Mouse (Mus musculus) embryonic facial prominence, embryonic 12.5 days (tissue): ENCODE measurements at regions not wholly inside any gene's neighbourhood (a gene's known extent, or its start where the extent isn't known, plus 50 kb on each side); places are given as distances from the start of the nearest gene placed in this dataset.

Experiments
- ATAC-seq: fragments of 200-750 bp; cut with Nextera tagmentation; 2 replicates; pipeline ENCODE4 v1.8.0; 2017; ENCODE audit not compliant: insufficient number of reproducible peaks, insufficient read depth, low FRiP score, low TSS enrichment
- H3K27ac ChIP-seq: fragments of 300-500 bp; sonication (generic); 2 replicates; pipeline ENCODE4 v1.5.1; 2016; ENCODE audit warnings: mild to moderate bottlenecking
- H3K27me3 ChIP-seq: fragments of 300-500 bp; sonication (generic); 2 replicates; pipeline ENCODE4 v1.6.1; 2016; ENCODE audit warnings: mild to moderate bottlenecking, moderate library complexity
- H3K36me3 ChIP-seq: fragments of 300-500 bp; sonication (generic); 2 replicates; pipeline ENCODE4 v1.6.1; 2016; ENCODE audit warnings: mild to moderate bottlenecking
- H3K4me1 ChIP-seq: fragments of 300-500 bp; sonication (generic); 2 replicates; pipeline ENCODE4 v1.6.1; 2016
- H3K4me2 ChIP-seq: fragments of 300-500 bp; sonication (generic); replicated peaks from 2 replicates; pipeline ENCODE4 v1.6.1; 2016; ENCODE audit warnings: mild to moderate bottlenecking, moderate library complexity
- H3K4me3 ChIP-seq: fragments of 300-500 bp; sonication (generic); 2 replicates; pipeline ENCODE4 v1.5.1; 2016; ENCODE audit warnings: mild to moderate bottlenecking
- H3K9ac ChIP-seq: fragments of 300-500 bp; sonication (generic); 2 replicates; pipeline ENCODE4 v1.6.1; 2016; ENCODE audit warnings: mild to moderate bottlenecking, moderate library complexity
- H3K9me3 ChIP-seq: fragments of 300-500 bp; sonication (generic); 2 replicates; pipeline ENCODE4 v1.6.1; 2016; ENCODE audit warnings: mild to moderate bottlenecking, moderate library complexity
- WGBS: fragments of 180-500 bp; shearing (Covaris S2); methylation state at CpG from one replicate; pipeline ENCODE4 v1.1.7; 2016; 5-methylcytosine and 5-hydroxymethylcytosine counted together

DNA sequence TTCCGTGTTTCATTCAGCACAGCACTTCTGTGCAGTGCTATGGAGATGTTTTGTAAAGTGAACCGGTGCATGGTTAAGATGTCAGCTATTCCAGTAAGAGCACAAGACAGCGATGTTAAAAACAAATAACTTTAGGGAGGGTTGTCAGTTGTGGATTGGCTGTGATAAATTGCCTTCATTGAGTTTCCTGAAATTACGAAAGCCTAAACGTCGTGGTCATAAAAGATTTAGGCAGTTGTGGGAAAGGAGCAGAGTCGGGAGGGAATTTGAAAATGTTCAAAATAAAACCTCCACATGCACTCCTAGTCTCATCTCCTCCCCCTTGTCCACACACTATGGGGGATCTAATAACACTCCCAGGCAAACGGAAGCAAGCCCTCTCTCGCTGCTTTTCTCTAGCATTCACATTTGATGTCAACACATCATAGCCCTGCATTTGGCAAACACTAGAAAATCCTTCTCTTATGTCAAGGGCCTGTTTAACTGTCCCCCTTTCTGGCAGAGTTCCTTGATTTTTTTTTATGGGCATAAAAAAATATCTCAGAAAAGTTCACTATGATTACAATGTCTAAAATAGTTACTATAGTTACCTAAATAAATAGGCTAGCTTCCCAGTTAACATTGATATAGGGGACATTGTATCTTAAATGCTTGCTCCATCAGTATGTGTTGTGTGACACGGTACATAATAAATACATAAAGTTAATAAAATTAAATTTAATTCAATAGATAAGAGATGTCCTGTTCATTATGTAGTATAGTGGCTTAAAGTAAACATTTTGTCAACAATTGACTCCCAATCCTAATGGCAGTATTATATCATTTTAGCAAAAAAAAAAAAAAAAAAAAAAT, 589.2 kb upstream of the Kif18a start:
- ATAC-seq, result no peak

GRCm38 (mm10) chr2:108701308-108701707, 579.2 kb upstream of the Kif18a start:
- H3K4me1 ChIP-seq, result no peaks in the 10 kb centered on the region
- no peaks in the 10 kb centered on the region for H3K27me3 ChIP-seq
- no peak overlapping the region for H3K27ac ChIP-seq
- no peak overlapping the region for H3K4me2 ChIP-seq
- H3K9ac ChIP-seq, result no peak overlapping the region
- no peaks in the 10 kb centered on the region for H3K9me3 ChIP-seq
- WGBS, result 65% methylated on average over 7 of the region's 7 CpGs
- no peak for ATAC-seq
- H3K4me3 ChIP-seq, result no peak overlapping the region
- no peaks in the 10 kb centered on the region for H3K36me3 ChIP-seq

More for the DNA sequence above, 589.2 kb upstream of the Kif18a start:
- Histone ChIP-seq H3K36me3 (no peaks in the 10 kb centered on the region), H3K4me1 (no peaks in the 10 kb centered on the region), H3K9ac (no peak overlapping the region), H3K4me2 (no peak overlapping the region), H3K27ac (no peak overlapping the region), H3K27me3 (no peaks in the 10 kb centered on the region), H3K4me3 (no peak overlapping the region), H3K9me3 (no peaks in the 10 kb centered on the region)
- 63% methylated on average over 10 of the region's 10 CpGs for WGBS

GRCm38 (mm10) chr2:108707856-108708855, 572.4 kb upstream of the Kif18a start:
- 63% methylated on average over 5 of the region's 5 CpGs for WGBS
- Histone ChIP-seq H3K4me3 (no peak overlapping the region), H3K4me1 (no peaks in the 10 kb centered on the region), H3K27ac (no peak overlapping the region), H3K4me2 (no peak overlapping the region), H3K27me3 (no peaks in the 10 kb centered on the region), H3K9me3 (no peaks in the 10 kb centered on the region), H3K9ac (no peak overlapping the region), H3K36me3 (no peaks in the 10 kb centered on the region)
- no peak for ATAC-seq

DNA sequence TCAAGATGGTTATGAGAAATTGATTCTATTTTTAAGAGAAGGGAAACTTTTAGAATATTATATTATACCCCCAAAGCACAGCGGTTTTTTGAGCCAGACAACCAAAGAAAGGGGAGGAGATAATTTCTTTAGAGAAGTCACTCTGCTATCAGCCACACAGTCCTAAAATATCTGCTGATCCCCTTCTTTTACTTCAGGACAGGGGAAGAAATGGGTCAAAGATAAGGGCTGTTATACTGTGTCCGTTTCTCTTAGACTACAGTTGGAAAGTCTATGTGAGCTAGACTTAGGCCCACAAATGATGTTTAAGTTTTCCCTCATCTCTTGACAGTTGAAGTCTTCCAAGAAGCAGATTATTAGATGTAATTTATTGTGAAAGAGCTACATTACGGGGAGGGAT, 538.5 kb upstream of the Kif18a start:
- no peak overlapping the region for H3K4me3 ChIP-seq
- ATAC-seq, result no peak
- no peaks in the 10 kb centered on the region for H3K36me3 ChIP-seq
- no peaks in the 10 kb centered on the region for H3K27me3 ChIP-seq
- WGBS, result 84% methylated on average over 3 of the region's 3 CpGs
- no peak overlapping the region for H3K4me2 ChIP-seq
- no peak overlapping the region for H3K9ac ChIP-seq
- H3K4me1 ChIP-seq, result peaks cover 4% of the 10 kb centered on the region; the same call in 1 of the 2 replicates
- H3K27ac ChIP-seq, result no peak overlapping the region
- H3K9me3 ChIP-seq, result no peaks in the 10 kb centered on the region

GRCm38 (mm10) chr2:108743511-108743910, 537.0 kb upstream of the Kif18a start:
- H3K9ac ChIP-seq, result no peak overlapping the region
- no peaks in the 10 kb centered on the region for H3K9me3 ChIP-seq
- H3K27me3 ChIP-seq, result no peaks in the 10 kb centered on the region
- no peak overlapping the region for H3K4me3 ChIP-seq
- no peak for ATAC-seq
- no peak overlapping the region for H3K27ac ChIP-seq
- no peak overlapping the region for H3K4me2 ChIP-seq
- peaks cover 4% of the 10 kb centered on the region; the same call in 1 of the 2 replicates for H3K4me1 ChIP-seq
- no peaks in the 10 kb centered on the region for H3K36me3 ChIP-seq
- WGBS, result 27% methylated on average over 2 of the region's 2 CpGs

DNA sequence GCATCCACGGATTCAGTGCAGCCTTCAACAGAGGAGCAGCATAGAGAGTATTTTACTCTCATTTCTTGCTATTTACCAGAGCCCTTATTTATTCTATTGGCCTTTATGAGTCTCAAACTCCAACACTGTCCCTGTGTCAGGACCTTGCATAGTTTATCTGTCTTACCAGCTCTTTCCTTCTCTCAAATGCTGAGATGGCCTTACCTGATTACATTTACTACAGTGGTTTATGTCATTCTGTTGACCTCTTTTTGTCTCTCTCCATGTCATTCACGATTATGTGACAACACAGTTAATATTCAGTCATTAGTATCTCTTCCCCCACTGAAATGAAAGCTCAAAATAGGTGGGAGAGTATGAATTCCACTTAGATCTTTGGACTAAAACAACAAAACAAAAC, 535.7 kb upstream of the Kif18a start:
- H3K4me3 ChIP-seq, result no peak overlapping the region
- peaks cover 4% of the 10 kb centered on the region; the same call in 1 of the 2 replicates for H3K4me1 ChIP-seq
- H3K9me3 ChIP-seq, result no peaks in the 10 kb centered on the region
- no peak overlapping the region for H3K27ac ChIP-seq
- H3K36me3 ChIP-seq, result no peaks in the 10 kb centered on the region
- no peak overlapping the region for H3K9ac ChIP-seq
- WGBS, result 77% methylated on average over 2 of the region's 2 CpGs
- ATAC-seq, result no peak
- no peaks in the 10 kb centered on the region for H3K27me3 ChIP-seq
- H3K4me2 ChIP-seq, result no peak overlapping the region

DNA sequence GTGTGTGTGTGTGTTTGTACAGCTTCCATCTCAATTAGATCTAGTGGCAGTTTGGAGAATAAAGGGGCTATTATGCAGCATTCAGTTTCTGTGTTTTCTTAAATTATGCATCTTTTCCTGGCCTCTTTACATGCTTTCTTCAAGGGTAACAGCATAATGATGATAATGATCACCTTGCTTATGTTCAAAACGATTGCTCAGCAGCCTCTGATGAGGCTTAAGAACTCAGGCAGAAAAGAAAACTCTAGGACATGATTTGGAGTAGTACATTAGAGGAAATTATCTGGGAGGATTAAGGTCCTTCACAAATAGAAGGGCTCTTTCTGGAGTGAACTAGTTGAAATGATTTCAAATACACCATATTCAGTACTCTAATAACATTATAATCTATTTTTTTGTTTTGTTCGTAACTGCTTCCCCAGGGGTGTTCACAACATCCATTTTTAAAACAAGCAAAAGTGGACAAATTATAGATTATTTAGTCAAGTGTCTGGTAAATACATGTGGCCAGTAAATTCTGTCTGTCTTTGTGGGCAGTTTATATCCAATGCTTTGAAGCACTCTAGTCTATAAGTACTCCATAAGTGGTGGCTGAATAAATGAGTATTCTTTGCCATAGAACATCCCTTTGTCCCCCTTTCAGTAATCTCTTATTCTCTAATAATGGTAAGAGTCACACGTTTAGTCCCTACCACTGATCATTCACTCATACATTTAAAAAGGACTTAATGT, 526.9 kb upstream of the Kif18a start:
- Histone ChIP-seq H3K27me3 (no peaks in the 10 kb centered on the region), H3K4me1 (no peaks in the 10 kb centered on the region), H3K27ac (no peak overlapping the region), H3K4me3 (no peak overlapping the region), H3K9ac (no peak overlapping the region), H3K4me2 (no peak overlapping the region), H3K9me3 (no peaks in the 10 kb centered on the region), H3K36me3 (no peaks in the 10 kb centered on the region)
- WGBS, result 55% methylated on average over 3 of the region's 3 CpGs
- no peak for ATAC-seq

- H3K9ac ChIP-seq, result no peak overlapping the region
- no peaks in the 10 kb centered on the region for H3K36me3 ChIP-seq
- no peak for ATAC-seq
- H3K9me3 ChIP-seq, result no peaks in the 10 kb centered on the region
- H3K27ac ChIP-seq, result no peak overlapping the region
- no peak overlapping the region for H3K4me2 ChIP-seq
- H3K4me1 ChIP-seq, result no peaks in the 10 kb centered on the region
- no peaks in the 10 kb centered on the region for H3K27me3 ChIP-seq
- no peak overlapping the region for H3K4me3 ChIP-seq
- WGBS, result 81% methylated on average over 1 of the region's 1 CpGs
Measured at GRCm38 (mm10) chr2:108755821-108756220, 524.7 kb upstream of the Kif18a start.

DNA sequence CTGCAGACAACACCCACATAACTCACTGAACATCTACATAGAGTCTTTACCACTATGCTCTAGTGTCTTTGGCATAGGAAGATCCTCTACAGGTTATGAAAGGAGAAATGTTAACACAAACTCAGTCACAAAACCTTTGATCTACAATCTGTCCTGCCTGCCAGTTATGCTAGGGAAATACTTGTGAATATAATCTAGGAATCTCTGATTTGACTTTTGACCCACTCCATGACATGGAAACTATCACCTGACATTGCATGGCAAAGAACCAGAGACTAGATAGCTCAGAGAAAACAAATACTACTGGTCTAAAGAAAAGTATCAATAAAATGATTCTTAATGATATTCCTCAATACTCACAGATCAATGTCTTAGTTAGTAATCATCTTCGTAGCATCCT, 524.3 kb upstream of the Kif18a start:
- Histone ChIP-seq H3K9ac (no peak overlapping the region), H3K4me2 (no peak overlapping the region), H3K27ac (no peak overlapping the region), H3K27me3 (no peaks in the 10 kb centered on the region), H3K36me3 (no peaks in the 10 kb centered on the region), H3K9me3 (no peaks in the 10 kb centered on the region), H3K4me1 (no peaks in the 10 kb centered on the region), H3K4me3 (no peak overlapping the region)
- ATAC-seq, result no peak
- WGBS, result 92% methylated on average over 1 of the region's 1 CpGs

DNA sequence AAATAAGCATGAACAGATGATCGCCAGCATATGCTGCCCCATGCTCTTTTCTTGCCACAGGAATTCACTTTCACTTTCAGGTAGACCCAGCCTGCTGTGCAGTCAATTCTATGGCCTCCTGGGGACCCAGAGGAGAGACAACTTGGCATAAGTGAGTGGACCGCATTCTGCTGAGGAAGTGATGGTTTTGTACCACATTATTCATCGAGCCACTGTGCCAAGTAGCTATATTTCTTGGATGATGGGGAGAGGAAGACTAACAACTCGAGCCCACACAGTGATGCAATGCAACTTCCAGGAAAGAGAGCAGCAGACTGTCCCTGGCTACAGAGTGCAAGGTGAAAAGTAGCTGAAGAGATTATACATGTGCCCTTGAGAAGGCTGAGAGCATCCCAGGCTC, 515.8 kb upstream of the Kif18a start:
- Histone ChIP-seq H3K4me1 (no peaks in the 10 kb centered on the region), H3K4me2 (no peak overlapping the region), H3K9ac (no peak overlapping the region), H3K36me3 (no peaks in the 10 kb centered on the region), H3K4me3 (no peak overlapping the region), H3K27me3 (no peaks in the 10 kb centered on the region), H3K27ac (no peak overlapping the region), H3K9me3 (no peaks in the 10 kb centered on the region)
- no peak for ATAC-seq
- 81% methylated on average over 4 of the region's 4 CpGs for WGBS

- Histone ChIP-seq H3K27ac (no peak overlapping the region), H3K4me2 (no peak overlapping the region), H3K9ac (no peak overlapping the region), H3K27me3 (no peaks in the 10 kb centered on the region), H3K36me3 (no peaks in the 10 kb centered on the region), H3K4me3 (no peak overlapping the region), H3K4me1 (no peaks in the 10 kb centered on the region), H3K9me3 (no peaks in the 10 kb centered on the region)
- ATAC-seq, result no peak
- WGBS, result 81% methylated on average over 2 of the region's 2 CpGs
Measured at GRCm38 (mm10) chr2:108766461-108766860, 514.1 kb upstream of the Kif18a start.
